Mouse (Mus musculus): ENCODE results near the gene Npc1l1. TPM values are rescaled to one million over a fixed set of nuclear protein-coding genes. Genes with fewer than 3 reads are reported as not detected.

Npc1l1 gene
- polyA plus RNA-seq, 1 experiment from 2014 or later = 0.03 TPM

- H3K36me3 ChIP-seq = peaks cover 6% of the 10 kb centered on the region
- ATAC-seq (ENCODE audit: low FRiP score, low read depth) = no peak
- H3K27me3 ChIP-seq = no peaks in the 10 kb centered on the region
- no peak overlapping the region for H3K9ac ChIP-seq
- no peaks in the 10 kb centered on the region for H3K9me3 ChIP-seq
- H3K4me1 ChIP-seq = no peaks in the 10 kb centered on the region
- WGBS = 85% methylated on average over 4 of the region's 4 CpGs
- no peak overlapping the region for H3K4me3 ChIP-seq
- no peak overlapping the region for H3K27ac ChIP-seq
- no peak overlapping the region for H3K4me2 ChIP-seq (replicated peaks)
Observed at GRCm38 (mm10) chr11:6252824-6253223, 22.9 kb upstream of the Npc1l1 start.

DNA sequence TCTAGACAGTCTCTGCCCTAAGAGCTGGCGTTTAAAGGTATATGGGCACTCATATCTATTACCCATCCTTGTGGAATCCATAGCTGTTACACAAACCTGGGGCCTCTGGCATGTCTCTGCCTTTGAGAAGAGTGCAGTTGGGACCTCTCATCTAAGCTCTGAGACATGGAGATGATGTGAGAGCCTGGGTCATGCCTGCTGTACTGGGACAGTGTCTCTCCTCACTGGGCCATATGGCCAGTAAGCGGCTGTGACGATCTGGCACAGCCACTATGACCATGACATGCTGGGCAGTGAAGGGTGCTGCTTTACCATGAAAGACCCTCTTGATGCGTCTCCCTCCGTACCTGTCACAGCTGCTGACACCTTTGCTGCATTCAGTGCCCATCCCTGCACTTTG, 22.3 kb upstream of the Npc1l1 start:
- H3K27me3 ChIP-seq = no peaks in the 10 kb centered on the region
- no peak for ATAC-seq (ENCODE audit: low FRiP score, low read depth)
- 92% methylated on average over 5 of the region's 5 CpGs for WGBS

DNA sequence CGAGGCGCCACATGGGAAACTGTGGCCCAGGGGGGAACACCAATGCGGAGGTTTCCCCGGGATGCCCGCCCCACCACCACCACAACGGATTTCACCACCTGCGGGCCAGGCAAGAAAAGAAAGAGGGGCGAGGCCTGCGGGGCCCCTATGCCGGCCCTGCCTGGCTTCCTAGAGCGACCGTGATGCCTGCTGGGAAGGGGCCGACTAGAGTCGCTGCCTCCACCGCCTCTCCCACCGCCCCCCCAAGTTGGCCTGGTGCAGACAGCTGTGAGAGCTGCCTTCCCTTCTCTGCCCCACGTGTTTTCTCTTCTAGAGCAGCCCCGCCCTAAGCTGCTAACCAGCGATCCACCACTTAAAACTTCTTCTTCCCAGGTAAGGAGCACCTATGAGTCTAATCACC, 14.8 kb upstream of the Npc1l1 start:
- no peaks in the 10 kb centered on the region for H3K36me3 ChIP-seq
- WGBS = 57% methylated on average over 19 of the region's 19 CpGs
- H3K4me3 ChIP-seq = no peak overlapping the region
- no peak overlapping the region for H3K4me2 ChIP-seq (replicated peaks)
- no peaks in the 10 kb centered on the region for H3K27me3 ChIP-seq
- H3K9ac ChIP-seq = no peak overlapping the region
- H3K9me3 ChIP-seq = no peaks in the 10 kb centered on the region
- no peaks in the 10 kb centered on the region for H3K4me1 ChIP-seq
- no peak overlapping the region for H3K27ac ChIP-seq
- ATAC-seq (ENCODE audit: low FRiP score, low read depth) = no peak

More for the DNA sequence above, 22.3 kb upstream of the Npc1l1 start:
- H3K4me2 ChIP-seq (replicated peaks) = no peak overlapping the region
- no peak overlapping the region for H3K9ac ChIP-seq
- H3K4me3 ChIP-seq = no peak overlapping the region
- H3K9me3 ChIP-seq = no peaks in the 10 kb centered on the region
- no peaks in the 10 kb centered on the region for H3K4me1 ChIP-seq
- H3K27ac ChIP-seq = no peak overlapping the region
- H3K36me3 ChIP-seq = peaks cover under 1% of the 10 kb centered on the region; the same call in 1 of the 2 replicates

DNA sequence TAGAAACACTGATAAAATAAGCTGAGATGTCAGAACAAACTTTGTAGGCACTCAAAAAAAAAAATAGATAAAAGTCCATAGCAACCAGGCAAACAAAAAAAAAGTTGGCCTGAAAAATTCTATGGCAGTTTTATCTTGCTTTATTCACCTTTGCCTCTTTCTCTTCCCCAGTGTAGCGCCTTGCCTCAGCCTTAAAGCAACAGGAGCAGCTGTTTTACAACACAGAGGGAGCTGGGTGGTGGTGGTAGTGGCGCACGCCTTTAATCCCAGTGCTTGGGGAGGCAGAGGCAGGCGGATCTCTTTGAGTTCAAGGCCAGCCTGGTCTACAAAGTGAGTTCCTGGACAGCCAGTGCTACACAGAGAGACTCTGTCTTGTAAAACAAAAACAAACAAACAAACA, 3.1 kb upstream of the Npc1l1 start:
- Histone ChIP-seq H3K36me3 (no peaks in the 10 kb centered on the region), H3K4me3 (no peak overlapping the region), H3K9ac (no peak overlapping the region), H3K27ac (no peak overlapping the region), H3K9me3 (peaks cover 15% of the 10 kb centered on the region), H3K4me2 (replicated peaks) (no peak overlapping the region), H3K4me1 (no peaks in the 10 kb centered on the region), H3K27me3 (no peaks in the 10 kb centered on the region)
- 82% methylated on average over 4 of the region's 4 CpGs for WGBS
- no peak for ATAC-seq (ENCODE audit: low FRiP score, low read depth)

DNA sequence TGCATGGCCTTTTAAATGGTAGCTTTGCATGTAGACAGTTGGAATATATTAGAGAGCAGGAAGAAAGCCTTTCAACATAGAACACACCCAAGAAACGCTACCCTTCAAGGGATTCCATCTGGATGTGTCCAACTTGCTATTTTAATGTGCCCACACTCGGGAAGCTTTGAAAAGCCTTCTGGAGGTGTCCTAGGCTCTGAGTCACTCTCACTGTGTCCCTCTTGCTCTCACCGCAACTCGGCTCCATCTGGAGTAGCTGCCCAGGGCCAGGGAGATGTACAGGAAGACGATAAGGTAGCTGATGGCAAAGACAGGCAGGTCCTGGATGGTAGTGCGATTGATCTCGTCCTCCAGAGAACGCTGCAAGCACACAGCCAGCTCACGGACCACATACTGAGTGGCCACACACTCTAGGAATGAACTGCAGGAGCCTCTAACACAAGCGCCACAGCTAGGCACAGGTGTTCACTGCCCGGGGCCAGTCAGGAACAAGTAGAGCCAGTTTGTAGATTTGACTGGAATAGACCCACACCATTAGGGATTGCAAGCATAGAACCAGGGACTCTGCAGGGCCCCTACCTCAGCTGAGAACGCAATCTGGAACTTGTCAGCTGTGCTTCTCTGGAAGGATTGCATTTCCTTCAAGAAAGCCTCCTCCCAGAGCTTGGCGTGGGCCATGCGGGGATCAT, 5.3 kb downstream of the Npc1l1 start:
- Histone ChIP-seq H3K27me3 (no peaks in the 10 kb centered on the region), H3K27ac (no peak overlapping the region), H3K4me1 (no peaks in the 10 kb centered on the region), H3K9ac (no peak overlapping the region), H3K4me2 (replicated peaks) (no peak overlapping the region), H3K36me3 (no peaks in the 10 kb centered on the region), H3K4me3 (no peak overlapping the region), H3K9me3 (no peaks in the 10 kb centered on the region)
- ATAC-seq (ENCODE audit: low FRiP score, low read depth) = no peak
- WGBS = 71% methylated on average over 14 of the region's 14 CpGs

- ATAC-seq (ENCODE audit: low FRiP score, low read depth) = no peak
- Histone ChIP-seq H3K4me2 (replicated peaks) (no peak overlapping the region), H3K36me3 (no peaks in the 10 kb centered on the region)
Observed at GRCm38 (mm10) chr11:6222187-6222586, 7.8 kb downstream of the Npc1l1 start.

GRCm38 (mm10) chr11:6219967-6220366, 10.0 kb downstream of the Npc1l1 start:
- WGBS = 86% methylated on average over 6 of the region's 6 CpGs
- H3K9me3 ChIP-seq = no peaks in the 10 kb centered on the region
- no peaks in the 10 kb centered on the region for H3K4me1 ChIP-seq
- no peak for ATAC-seq (ENCODE audit: low FRiP score, low read depth)
- no peak overlapping the region for H3K27ac ChIP-seq
- no peak overlapping the region for H3K9ac ChIP-seq
- no peak overlapping the region for H3K4me2 ChIP-seq (replicated peaks)
- no peaks in the 10 kb centered on the region for H3K36me3 ChIP-seq
- H3K4me3 ChIP-seq = no peak overlapping the region
- H3K27me3 ChIP-seq = no peaks in the 10 kb centered on the region

More at GRCm38 (mm10) chr11:6222187-6222586, 7.8 kb downstream of the Npc1l1 start:
- H3K27ac ChIP-seq = no peak overlapping the region
- no peaks in the 10 kb centered on the region for H3K9me3 ChIP-seq
- no peak overlapping the region for H3K9ac ChIP-seq
- H3K27me3 ChIP-seq = no peaks in the 10 kb centered on the region
- H3K4me3 ChIP-seq = no peak overlapping the region
- WGBS = 91% methylated on average over 10 of the region's 10 CpGs
- no peaks in the 10 kb centered on the region for H3K4me1 ChIP-seq

- no peak for ATAC-seq (ENCODE audit: low FRiP score, low read depth)
- Histone ChIP-seq H3K4me2 (replicated peaks) (no peak overlapping the region), H3K36me3 (no peaks in the 10 kb centered on the region), H3K9ac (no peak overlapping the region), H3K27ac (no peak overlapping the region), H3K9me3 (no peaks in the 10 kb centered on the region), H3K4me3 (no peak overlapping the region), H3K27me3 (no peaks in the 10 kb centered on the region), H3K4me1 (no peaks in the 10 kb centered on the region)
- 81% methylated on average over 11 of the region's 11 CpGs for WGBS
Observed at GRCm38 (mm10) chr11:6218189-6218896, 11.6 kb downstream of the Npc1l1 start.

- no peaks in the 10 kb centered on the region for H3K9me3 ChIP-seq
- no peaks in the 10 kb centered on the region for H3K36me3 ChIP-seq
- H3K9ac ChIP-seq = no peak overlapping the region
- no peaks in the 10 kb centered on the region for H3K4me1 ChIP-seq
- no peak overlapping the region for H3K27ac ChIP-seq
- WGBS = 51% methylated on average over 3 of the region's 3 CpGs
- no peaks in the 10 kb centered on the region for H3K27me3 ChIP-seq
- ATAC-seq (ENCODE audit: low FRiP score, low read depth) = no peak
- H3K4me2 ChIP-seq (replicated peaks) = no peak overlapping the region
- H3K4me3 ChIP-seq = no peak overlapping the region
Observed at GRCm38 (mm10) chr11:6216834-6217233, 13.1 kb downstream of the Npc1l1 start.

- Histone ChIP-seq H3K9me3 (peaks cover 11% of the 10 kb centered on the region; the same call in 1 of the 2 replicates), H3K9ac (no peak overlapping the region), H3K27me3 (no peaks in the 10 kb centered on the region), H3K36me3 (no peaks in the 10 kb centered on the region), H3K4me3 (no peak overlapping the region), H3K27ac (no peak overlapping the region), H3K4me1 (no peaks in the 10 kb centered on the region), H3K4me2 (replicated peaks) (no peak overlapping the region)
- 87% methylated on average over 1 of the region's 1 CpGs for WGBS
- no peak for ATAC-seq (ENCODE audit: low FRiP score, low read depth)
Observed at GRCm38 (mm10) chr11:6208158-6208557, 21.8 kb downstream of the Npc1l1 start.

DNA sequence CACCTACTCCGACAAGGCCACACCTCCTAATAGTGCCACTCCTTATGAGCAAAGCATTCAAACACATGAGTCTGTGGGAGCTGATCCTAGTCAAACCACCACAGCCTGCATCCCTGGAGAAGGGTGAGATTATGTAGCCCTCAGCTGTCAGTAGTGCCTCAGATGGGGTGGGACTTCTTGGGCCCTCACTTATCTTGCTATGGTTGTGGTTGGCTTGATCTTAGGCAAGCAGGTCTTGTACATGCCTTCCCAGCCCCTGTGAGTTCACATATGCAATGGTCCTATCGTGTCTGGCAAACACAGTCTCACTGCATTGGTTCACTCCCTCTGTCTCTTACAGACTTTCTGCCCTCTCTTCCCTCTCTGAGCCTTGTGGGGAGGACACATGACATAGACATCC, 22.9 kb downstream of the Npc1l1 start:
- Histone ChIP-seq H3K4me2 (replicated peaks) (no peak overlapping the region), H3K9ac (no peak overlapping the region), H3K4me3 (no peak overlapping the region), H3K36me3 (no peaks in the 10 kb centered on the region), H3K27me3 (no peaks in the 10 kb centered on the region), H3K4me1 (no peaks in the 10 kb centered on the region), H3K9me3 (peaks cover 11% of the 10 kb centered on the region; the same call in 1 of the 2 replicates), H3K27ac (no peak overlapping the region)
- no peak for ATAC-seq (ENCODE audit: low FRiP score, low read depth)
- 80% methylated on average over 2 of the region's 2 CpGs for WGBS

DNA sequence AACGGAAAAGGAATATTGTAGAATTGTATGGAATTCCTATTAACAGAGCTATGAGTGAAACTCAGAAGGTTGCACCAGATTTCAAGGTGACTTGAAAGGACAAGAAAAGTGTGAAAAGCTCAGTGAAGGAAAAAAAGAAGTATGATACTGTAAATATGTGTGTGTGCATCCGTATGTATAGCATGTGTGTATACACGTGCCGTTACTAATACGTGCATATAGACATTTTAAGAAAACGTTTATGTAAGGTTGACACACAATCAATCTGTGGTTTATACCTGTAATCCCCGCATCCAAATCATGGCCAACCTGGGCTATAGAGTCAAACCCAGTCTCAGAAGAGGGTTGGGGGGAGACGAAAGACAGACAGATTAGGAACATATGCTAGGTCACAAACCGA, 29.4 kb downstream of the Npc1l1 start:
- H3K9ac ChIP-seq = peak overlapping the region; percentile 95
- peak overlapping the region; percentile 98 for H3K4me3 ChIP-seq
- 0 out of 2 replicates have a peak, but pooled peaks cover 4% of the 10 kb centered on the region for H3K9me3 ChIP-seq
- no peak for ATAC-seq (ENCODE audit: low FRiP score, low read depth)
- H3K27me3 ChIP-seq = no peaks in the 10 kb centered on the region
- peak overlapping the region; percentile 94 for H3K27ac ChIP-seq
- H3K36me3 ChIP-seq = no peaks in the 10 kb centered on the region
- 19% methylated on average over 9 of the region's 9 CpGs for WGBS
- H3K4me2 ChIP-seq (replicated peaks) = peak overlapping the region; percentile 96
- H3K4me1 ChIP-seq = peaks cover 21% of the 10 kb centered on the region
